Comparison of ENCODE assay signal across 14 mouse cellular contexts in genomic region chr15:69554171-69554570, GRCm38 (mm10).
"Had no signal": no experiment of that assay in that cellular context is flagged by ENCODE, and none has a peak within 500 bp of the region (broad histone marks: within the 10 kb centered on the region; RNA-seq: fewer than 3 reads in every experiment).

No protein-coding gene starts in this region.

- H3K36me3 ChIP-seq: kidney, embryonic 15.5 days; limb, embryonic 10.5 days; liver, embryonic 15.5 days; midbrain, embryonic 13.5 days had no signal

- H3K4me3 ChIP-seq: kidney, embryonic 15.5 days; limb, embryonic 10.5 days; liver, embryonic 15.5 days; midbrain, embryonic 13.5 days had no signal

- H3K9ac ChIP-seq: kidney, embryonic 15.5 days; liver, embryonic 15.5 days; midbrain, embryonic 13.5 days had no signal

- H3K4me1 ChIP-seq: limb, embryonic 10.5 days; liver, embryonic 15.5 days; midbrain, embryonic 13.5 days had no signal

- H3K27me3 ChIP-seq: kidney, embryonic 15.5 days; liver, embryonic 15.5 days; midbrain, embryonic 13.5 days had no signal

- ATAC-seq: intestine, embryonic 16.5 days; lung, postnatal 0 days; midbrain, embryonic 13.5 days had no signal

- H3K27ac ChIP-seq: kidney, embryonic 15.5 days; limb, embryonic 10.5 days; liver, embryonic 15.5 days; midbrain, embryonic 13.5 days had no signal

- H3K4me2 ChIP-seq: kidney, embryonic 15.5 days; liver, embryonic 11.5 days; liver, embryonic 15.5 days; midbrain, embryonic 13.5 days had no signal

- DNase-seq: kidney, adult 2 months; kidney, postnatal 14 days; lung, adult 2 months; lung, postnatal 36 days; right cerebral cortex, postnatal 14 days; thymus, adult 2 months; thymus, postnatal 25 days had no signal

- H3K9me3 ChIP-seq: kidney, embryonic 15.5 days; limb, embryonic 10.5 days; liver, embryonic 15.5 days; midbrain, embryonic 13.5 days had no signal
